Mouse (Mus musculus) thymus, postnatal 0 days (tissue): Measurements from ENCODE around the gene Serinc4. TPM values are rescaled to one million over a fixed set of nuclear protein-coding genes. Genes with fewer than 3 reads are reported as not detected.
A peak's percentile ranks its signal among the peaks of the same experiment; 100 is the strongest.

Experiments
- DNase-seq: peaks from one replicate; pipeline ENCODE4 v3.0.0-alpha.2; 2015; ENCODE audit warnings: low spot score
- polyA plus RNA-seq: library from polyadenylated mRNA; unstranded; fragments of >200 nt; fragmentation: Nextera tagmentation; extraction: Ambion mirVana; gene quantifications from 2 replicates; pipeline ENCODE4 v1.2.1, GENCODE M21; 2015

The Serinc4 gene
- polyA plus RNA-seq, 1 experiment from 2014 or later: 0.14 TPM

DNA sequence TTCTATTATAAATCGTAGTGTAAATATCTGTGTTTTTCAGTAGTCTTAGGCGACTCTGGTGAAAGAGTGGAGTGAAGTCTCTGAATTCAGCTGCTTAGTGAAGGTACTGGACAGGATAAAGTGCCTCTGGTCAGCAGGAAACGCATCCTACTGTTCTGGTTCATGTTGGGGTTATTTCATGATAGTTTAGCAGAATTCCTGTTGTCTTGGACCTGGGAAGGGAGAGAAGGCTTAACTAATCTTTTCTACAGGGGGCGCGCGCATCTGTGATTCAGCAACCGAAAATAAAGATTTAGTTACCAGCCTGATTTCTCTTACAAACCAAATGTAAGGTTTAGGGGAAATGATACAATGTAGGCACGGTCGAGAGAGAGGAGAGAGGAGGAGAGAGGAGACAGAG is 8.4 kb downstream of the Serinc4 start:
- peak; percentile 17 for DNase-seq

DNA sequence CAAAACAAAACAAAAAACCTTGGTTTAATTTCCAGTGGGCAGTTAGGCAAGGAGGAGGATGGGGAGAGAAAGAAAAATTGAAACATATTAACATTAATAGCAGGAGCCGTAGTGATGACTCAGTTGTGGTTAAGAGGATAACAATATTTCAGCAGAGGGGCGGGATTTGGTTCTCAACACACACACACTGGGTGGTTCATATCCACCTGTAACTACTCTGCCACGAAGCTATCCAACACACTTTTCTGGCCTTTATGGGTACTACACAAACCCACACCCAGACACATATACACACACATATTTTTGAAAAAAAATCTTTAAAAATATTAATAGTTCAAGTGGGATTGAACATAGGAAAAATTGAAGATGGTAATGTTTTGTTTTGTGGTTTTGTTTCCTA is 9.6 kb downstream of the Serinc4 start:
- no peak for DNase-seq

DNA sequence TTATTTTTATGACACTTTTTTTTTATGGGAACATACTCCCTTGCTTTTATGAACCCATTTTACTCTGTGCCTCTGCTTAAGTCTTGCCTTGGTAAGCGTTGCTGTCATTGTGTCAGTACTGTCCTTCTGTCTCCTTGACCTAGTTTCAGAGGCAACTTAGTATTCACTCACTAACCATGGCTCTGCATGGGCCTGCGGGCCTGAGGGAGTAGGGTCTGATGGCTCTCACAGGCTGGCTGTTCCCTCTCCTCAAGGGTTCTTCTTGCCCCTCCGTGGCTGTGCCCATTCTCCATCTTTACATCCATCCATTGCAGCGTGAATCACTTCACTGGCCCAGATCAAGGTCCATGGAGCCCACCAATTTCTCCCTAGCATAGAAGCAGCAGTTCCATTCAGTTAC is 10.1 kb downstream of the Serinc4 start:
- DNase-seq: no peak

DNA sequence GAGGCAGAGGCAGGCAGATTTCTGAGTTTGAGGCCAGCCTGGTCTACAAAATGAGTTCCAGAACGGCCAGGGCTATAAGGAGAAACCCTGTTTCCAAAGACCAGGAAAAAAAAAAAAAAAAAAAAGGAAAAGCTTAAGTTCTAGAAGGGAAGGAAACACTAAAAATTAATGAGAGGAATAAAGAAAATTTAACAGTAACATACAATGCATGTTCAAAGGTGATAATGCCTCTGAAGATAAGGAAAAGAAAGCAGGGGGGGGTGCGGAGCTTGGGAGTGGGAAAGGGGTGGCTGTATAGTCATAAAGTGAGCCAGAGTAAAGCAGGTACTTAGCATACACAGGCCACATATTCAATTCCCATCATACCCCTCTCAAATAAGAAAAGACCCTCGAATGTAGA is 11.5 kb downstream of the Serinc4 start:
- DNase-seq: no peak

DNA sequence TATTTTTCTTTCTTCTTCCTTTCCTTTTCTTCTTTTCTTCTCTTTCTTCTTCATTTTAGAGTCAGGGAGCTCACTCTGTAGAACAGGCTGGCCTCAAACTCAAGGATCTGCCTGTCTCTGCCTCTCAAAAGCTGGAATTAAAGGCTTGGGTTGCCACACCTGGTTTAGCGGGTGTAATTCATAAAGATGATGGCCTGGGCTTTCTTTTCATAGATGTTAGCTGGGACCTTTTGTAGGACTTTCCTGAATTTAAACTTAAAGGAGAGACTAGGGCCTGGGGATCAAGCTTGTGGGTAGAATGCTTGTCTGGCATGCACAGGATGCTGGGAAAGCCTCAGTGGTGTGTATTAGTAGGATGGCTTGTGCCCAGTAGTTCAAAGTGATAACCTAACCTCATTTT is 12.4 kb downstream of the Serinc4 start, which contains the start of gene Ell3:
Gene Ell3 (minus strand): TSS at position 101 of the 400 bp plus-strand sequence.
- no peak for DNase-seq

DNA sequence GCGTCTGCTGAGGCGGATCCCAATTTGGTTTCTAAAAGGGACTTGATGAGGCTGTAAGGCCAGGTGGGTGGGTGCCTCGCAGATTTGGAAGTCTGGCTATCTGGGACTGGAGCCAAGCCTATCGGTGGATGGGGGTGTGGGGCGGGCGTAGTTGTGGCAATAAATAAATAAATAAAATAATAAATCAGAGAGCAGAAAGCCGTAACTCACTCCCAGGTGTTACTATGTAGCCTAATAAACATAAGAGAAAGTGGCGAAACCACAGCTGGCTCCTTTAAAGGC is 13.6 kb downstream of the Serinc4 start:
- DNase-seq: no peak

DNA sequence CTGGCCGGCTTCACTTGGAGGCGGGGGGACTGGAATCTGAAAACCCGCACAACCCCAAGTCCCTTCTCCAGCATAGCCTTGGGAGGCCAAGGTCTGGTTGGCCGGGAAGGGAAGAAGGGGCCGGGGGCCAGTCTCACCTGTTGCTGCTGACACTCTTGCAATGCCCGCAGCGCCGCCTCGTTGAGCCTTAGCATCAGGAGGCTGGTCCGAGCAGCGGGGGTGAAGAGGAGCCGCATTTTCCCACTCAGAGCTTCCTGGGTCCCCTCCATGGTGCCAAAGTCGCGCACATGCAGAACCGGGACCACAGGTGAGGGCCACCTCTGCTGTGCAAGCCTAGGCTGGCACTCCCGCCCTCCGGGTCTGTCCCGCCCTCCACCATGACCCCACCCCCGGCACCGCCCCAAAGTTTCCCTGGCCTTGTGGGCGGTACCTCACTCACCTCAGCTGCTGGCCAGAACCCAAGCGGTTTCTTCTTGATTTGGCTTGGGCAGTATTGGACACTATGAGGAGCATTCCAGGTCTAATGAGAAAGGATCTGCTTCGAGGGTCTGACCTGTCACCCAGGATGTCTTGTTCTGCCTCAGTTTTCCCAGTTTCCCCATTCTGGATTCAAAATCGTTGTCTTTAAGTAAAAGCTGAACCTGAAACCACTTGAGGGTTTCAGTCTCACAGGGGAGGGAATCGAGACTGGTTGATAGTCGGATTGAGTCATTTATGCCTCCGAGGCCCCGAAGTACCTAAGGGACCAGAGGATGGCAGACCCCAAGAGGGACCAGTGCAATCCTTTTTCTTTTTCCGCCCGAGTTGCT is 14.1 kb downstream of the Serinc4 start:
- DNase-seq: peak; percentile 50

DNA sequence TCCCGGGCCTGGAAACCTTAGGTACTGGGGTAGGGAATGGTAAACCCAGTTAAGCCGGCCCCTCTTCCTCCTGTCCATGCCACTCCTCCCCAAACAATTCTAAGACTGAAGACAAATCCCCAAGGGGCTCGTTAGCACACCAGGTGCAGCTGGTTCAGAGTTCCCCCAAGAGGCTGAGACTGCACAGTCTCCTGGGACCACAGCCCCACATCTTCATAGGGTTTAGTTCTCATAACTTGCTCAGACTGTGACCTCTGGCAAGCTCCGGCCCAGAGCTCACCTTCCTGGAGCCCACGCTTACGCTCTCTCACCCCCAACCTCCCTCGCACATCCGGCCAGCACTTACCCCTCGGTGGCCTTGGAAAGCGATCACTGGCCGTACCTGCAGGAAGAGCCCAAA is 14.8 kb downstream of the Serinc4 start:
- DNase-seq: no peak

DNA sequence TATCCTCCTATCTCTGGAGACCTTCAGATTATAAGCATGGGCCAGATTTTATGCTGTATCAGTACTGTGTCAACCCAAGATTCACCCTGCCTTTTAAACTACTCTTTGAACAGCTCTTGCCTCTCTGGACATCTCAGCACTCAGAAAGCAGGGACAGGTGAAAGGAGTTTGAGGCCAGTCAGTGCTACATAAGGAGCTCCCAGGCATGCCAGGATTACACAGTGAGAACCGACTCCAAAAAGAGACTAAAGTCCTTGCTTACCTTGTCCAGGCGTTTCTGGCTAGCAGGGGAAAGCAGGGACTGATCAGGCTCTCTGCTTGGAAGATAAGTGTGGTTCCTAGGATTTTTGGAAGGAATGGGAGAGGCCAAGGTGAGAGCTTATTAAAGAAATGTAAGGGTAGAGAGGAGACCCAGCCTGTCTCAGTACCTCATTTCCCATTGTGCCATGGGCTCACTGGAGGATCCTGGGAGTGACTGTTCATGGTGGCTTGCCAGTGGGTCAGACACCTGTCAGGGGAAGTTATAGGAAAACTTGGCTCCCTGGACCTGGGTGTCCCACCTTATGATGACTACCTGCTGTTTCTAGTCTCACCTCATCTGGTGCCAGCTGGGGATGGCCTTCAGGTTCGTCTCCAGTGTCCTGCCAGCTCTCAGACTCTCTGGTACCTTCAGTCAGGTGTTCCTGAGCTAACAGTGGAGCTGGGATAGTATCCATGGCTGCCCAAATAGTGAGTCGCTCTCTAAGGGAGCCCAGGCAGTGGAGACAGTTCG is 15.6 kb downstream of the Serinc4 start:
- no peak for DNase-seq

DNA sequence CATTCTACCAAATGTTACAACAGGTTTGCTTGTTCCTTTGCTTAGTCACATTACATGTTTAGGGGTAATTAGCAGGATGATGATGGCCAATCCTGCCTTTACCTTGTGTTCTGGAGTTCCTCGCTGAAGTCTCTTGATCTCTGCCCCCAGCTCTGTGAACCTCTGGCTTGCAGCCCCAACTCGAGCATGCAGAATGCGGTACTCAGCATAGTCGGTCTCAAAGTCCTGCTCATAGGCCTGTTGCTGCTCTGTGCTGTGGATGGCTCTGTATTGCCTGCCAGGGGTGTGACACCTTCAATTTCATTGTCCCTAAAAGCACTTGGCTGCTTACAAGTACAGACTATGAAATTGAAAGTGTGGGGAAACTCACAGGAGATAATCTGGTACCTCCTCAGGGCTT is 16.8 kb downstream of the Serinc4 start:
- no peak for DNase-seq

DNA sequence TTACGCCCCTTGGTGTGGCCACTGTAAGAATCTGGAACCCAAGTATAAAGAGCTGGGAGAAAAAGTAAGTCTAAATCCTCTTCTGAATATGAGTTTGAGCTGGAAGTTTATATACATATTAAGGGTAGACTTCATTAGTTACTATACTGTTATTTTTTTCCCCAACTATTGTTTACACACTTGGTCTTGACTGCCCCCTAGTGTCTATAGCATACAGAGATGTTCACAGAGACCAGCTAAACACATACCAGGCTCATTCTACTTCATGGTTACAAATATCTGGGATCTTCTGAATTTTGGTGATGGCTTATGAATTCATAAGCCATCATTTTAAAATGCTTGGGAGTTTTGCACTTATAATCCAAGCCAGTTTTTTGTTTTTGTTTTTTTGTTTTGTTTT is 21.7 kb downstream of the Serinc4 start:
- peak; percentile 55 for DNase-seq

DNA sequence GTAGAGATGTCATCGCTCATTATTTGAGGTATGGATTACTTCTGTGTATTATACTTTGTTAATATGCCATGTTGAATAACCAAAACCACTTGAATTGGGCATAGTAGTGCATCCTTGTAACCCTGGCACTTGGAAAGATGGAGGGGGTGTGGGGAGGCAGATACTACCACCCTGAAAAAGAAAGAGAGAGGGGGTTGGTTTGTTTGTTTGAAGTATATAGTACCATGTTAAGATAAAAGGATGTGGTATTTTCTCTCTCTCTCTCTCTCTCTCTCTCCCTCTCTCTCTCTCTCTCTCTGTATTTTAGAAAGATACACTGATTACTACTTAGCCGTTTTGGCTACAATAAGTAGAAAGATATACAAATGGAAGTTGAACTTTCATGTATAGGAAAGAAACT is 30.7 kb downstream of the Serinc4 start:
- no peak for DNase-seq

DNA sequence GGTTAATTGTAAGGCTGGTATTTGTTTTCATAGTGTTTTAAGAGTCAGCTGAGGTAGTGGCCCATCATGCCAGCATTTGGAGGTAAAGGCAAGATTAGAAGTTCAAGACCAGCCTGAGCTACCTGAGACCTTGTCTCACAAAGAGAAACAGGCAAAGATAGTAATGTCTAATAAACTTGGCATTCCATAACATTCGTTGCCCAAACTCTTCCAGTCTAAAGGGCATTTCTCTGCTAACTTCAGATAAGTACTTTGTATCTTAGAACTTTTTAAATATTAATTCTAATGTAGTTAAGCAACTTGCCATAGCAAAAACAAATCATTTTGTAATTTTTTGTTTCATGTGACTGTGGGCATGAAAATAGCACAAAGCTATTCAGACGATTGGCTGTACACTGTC is 33.4 kb downstream of the Serinc4 start:
- DNase-seq: no peak

DNA sequence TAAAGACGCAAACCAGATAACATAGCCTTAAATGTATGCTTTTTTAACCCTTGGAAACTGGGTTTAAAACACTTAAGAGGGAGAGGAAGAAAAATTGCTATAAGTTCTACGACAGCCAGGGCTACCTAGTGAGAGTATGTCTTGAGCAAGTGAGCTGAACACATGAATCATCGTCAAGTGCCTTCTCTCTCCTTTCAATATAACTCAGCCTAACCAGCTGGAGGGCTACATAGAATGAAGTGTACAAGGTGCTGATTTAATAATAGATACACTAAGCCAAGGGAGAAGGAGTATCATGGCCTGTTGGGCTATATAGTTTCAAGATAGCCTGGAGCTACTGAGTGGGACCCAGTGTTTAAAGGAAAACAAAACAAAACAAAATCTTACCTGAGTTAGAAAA is 38.1 kb downstream of the Serinc4 start:
- no peak for DNase-seq

DNA sequence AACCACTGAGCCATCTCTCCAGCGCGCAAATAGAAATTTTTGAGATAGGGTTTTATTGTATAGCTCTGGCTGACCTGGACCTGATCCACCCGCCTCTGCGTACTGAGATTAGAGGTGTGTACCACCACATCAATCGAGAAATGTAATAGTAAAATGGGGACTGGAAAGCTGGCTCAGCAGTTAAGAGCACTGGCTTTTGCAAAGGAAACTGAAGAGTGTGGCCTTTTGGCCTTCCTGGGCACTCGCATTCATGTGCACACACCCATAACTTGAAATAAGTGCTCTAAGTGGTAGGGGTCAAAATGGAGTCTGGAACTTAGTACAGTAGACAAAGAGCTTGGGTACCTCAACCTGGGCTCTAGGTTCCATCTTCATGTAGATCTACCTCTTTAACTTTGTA is 40.2 kb downstream of the Serinc4 start:
- DNase-seq: no peak

DNA sequence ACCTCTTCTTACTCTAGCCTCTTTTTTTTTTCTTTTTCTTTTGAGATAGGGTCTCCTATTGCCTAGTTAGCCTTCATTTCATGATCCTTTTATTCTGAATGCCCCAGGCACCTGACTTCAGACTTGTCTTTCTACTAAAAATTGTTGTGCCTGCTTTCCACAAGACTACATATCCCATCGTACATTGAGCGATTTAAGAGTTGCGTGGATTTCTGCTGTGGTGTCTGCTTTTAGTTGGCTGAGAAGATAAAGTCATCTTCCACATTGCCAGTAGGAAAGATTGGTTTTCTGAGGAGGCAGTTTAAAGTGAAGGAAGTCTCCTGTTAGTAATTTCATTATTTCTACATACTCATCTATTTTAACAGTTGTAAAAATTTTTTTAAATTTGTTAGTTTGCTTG is 41.0 kb downstream of the Serinc4 start:
- DNase-seq: no peak

DNA sequence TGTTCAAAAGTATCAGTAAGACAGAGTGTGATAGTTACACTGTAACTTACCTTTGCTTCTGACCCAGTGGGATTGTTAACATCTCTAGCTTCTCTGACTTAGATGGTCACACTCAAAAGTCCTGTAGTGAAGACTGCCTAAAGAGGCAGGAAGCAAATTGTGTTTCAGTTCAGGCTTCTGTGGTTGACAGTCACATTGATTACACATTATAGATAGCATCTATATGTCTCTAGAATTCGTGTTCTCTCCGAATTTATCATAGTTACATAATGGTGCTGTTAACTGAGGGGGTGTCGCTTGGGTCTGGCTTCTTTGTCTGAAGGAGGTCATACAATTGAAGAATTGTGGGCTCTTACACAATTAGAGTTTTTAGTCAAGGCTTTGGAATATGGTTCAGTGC is 41.5 kb downstream of the Serinc4 start:
- DNase-seq: no peak

DNA sequence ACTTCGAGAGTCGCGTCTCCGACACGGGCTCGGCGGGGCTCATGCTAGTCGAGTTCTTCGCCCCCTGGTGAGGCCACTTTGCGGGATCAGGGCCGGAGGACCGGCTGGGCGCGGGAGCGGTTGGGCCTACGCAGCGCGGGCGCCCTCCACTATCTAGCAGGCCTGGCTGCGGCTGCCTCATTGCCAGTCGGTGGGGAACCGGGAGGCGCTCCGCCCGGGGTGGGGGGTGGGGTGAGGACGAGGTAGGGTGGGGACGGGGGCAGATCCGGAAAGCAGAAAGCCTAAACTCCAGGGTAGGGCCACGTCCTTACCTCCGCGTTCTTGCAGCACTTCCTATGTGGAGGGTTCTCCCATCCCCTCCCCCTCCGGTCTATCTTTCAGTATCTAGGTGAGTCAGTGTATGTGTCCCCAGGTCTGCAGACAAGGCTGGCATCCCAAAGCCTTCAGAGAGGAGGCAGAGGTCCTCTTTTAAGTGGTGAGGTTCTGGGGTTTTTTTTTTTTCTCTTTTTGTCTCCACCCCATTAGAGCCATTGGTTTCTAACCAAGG is 42.4 kb downstream of the Serinc4 start:
- DNase-seq: peak; percentile 62

DNA sequence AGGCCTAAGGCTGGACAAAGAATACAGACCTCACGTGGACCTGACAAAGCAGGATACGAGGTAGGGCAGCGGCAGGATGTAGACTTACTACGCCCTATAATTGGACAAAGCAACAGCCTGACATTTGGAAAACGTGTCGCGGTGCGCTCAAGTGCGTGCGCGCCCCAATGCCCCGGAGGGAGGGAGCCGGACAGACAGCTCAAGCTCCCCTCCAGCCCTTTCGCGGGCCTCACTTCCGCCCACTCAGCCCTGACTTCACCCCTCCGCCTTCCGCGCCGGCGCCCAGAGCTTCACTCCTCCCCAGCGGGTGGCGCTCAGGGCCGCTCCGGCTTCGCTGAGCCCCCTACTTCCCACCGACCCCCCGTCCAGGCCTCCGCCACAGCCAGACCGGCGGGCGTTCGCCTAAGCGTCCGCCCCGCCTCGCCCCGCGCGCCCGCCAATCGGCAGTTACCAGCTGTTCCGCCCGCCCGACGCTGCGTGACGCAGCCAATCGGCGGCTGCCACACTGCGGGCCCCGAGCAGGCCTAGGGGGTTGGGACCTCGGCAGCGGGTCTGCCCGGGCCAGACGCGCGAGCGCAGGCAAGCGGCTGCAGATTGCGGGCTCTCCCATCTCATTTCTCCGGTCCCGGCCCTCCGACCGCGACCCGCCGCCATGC is 43.1 kb downstream of the Serinc4 start, which contains the start of the genes Pdia3 and Catsper2:
Gene Pdia3 (plus strand): TSS at position 389 of the 656 bp plus-strand sequence.
Gene Catsper2 (minus strand): TSS at position 406 of the 656 bp plus-strand sequence.
- DNase-seq: peak; percentile 95

DNA sequence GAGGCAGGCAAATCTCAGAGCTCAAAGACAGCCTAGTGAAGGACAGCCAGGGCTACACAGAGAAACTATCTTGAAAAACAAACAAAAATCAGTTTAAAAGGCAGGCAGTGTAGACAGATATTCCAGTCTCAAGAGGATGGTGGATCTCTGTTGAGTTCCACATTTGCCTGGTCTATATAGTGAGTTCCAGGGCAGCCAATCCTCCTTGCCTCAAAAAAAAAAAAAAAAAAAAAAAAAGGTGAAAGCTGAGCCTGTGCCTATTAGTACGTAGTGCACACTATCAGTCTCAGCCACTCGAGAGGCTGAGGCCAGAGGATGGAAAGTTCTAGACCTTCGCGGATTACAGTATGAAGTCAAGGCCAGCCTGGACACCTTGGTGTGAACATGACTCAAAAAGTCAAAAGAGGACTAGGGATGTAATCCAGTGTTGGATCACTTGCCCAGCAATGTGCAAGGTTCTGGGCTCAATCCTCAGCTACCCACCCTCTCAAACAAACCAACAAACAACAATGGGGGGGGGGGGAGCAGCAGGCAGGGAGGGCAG is 43.7 kb downstream of the Serinc4 start:
- DNase-seq: no peak

DNA sequence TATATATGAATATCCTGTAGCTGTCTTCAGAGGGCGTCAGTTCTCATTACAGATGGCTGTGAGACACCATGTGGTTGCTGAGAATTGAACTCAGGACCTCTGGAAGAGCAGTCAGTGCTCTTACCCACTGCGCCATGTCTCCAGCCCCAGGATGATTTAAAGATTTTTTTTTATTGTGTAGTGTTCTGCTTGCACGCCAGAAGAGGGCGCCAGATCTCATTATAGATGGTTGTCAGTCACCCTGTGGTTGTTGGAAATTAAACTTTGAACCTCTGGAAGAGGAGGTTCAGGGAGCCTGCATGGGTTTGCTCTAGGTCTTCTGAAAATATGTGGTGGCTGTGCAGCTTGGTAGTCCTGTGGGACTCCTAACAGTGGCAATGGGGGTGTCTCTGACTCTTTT is 48.4 kb downstream of the Serinc4 start:
- peak; percentile 70 for DNase-seq

DNA sequence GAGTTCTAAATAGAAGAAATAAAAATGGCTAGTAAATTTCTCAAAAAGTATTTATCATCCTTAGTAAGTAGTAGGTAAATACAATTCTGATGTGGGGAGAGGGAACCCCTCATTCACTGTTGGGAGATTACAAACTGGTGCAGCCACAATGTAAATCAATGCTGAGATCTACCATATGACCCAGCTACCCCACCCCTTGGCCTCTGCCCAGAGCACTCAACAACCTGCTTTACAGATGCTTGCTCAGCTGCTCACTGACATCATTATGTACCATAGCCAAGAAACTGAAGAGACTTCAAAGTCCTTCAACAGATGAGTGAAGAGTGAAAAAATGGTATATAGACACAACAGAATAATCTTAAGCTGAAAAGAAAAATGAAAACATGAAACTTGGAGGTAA is 53.3 kb downstream of the Serinc4 start:
- no peak for DNase-seq
